Mouse (Mus musculus) spleen, adult 2 months (tissue): Measurements from ENCODE around the gene Faf1. TPM values are rescaled to one million over a fixed set of nuclear protein-coding genes. Genes with fewer than 3 reads are reported as not detected.

Source experiments
- DNase-seq, 2 experiments: peaks; one replicate each; pipeline versions ENCODE4 v3.0.0 to v3.0.0-alpha.2; 2012 to 2021; ENCODE audit warnings: low spot score in 2 of 2, low read depth in 1 of 2
- H3K27ac ChIP-seq: fragments of 200-500 bp; 2 replicates; pipeline ENCODE4 v1.5.1; 2012; ENCODE audit warnings: low read length, inconsistent platforms; ENCODE audit not compliant: insufficient read depth
- H3K27me3 ChIP-seq: fragments of 200-500 bp; 2 replicates; pipeline ENCODE4 v1.6.1; 2012; ENCODE audit warnings: mild to moderate bottlenecking, moderate library complexity, low read length, inconsistent platforms; ENCODE audit not compliant: control insufficient read depth, insufficient read depth
- H3K36me3 ChIP-seq: fragments of 200-500 bp; 2 replicates; pipeline ENCODE4 v1.6.1; 2012; ENCODE audit warnings: mild to moderate bottlenecking, low read length, inconsistent platforms; ENCODE audit not compliant: control insufficient read depth, insufficient read depth
- H3K4me1 ChIP-seq: fragments of 200-500 bp; 2 replicates; pipeline ENCODE4 v1.6.1; 2011; ENCODE audit warnings: inconsistent platforms; ENCODE audit not compliant: control insufficient read depth, insufficient read depth, insufficient read length
- H3K4me3 ChIP-seq: fragments of 200-500 bp; 2 replicates; pipeline ENCODE4 v1.5.1; 2011; ENCODE audit warnings: mild to moderate bottlenecking, inconsistent platforms; ENCODE audit not compliant: insufficient read depth, insufficient read length; ENCODE audit errors: extremely low read depth
- CTCF ChIP-seq: fragments of 200-500 bp; IDR thresholded peaks from 2 replicates; pipeline ENCODE4 v1.5.1; 2011; ENCODE audit warnings: mild to moderate bottlenecking, inconsistent platforms; ENCODE audit not compliant: insufficient read depth, insufficient read length, insufficient replicate concordance; ENCODE audit errors: extremely low read depth
- POLR2A ChIP-seq: fragments of 200-500 bp; IDR thresholded peaks from 2 replicates; pipeline ENCODE4 v1.6.1; 2011; ENCODE audit warnings: low read depth, low read length, inconsistent platforms
- WGBS: fragments of 180-500 bp; shearing (Covaris S2); methylation state at CpG from one replicate; pipeline ENCODE4 v1.1.7; 2018; 5-methylcytosine and 5-hydroxymethylcytosine counted together
- polyA plus RNA-seq: library from polyadenylated mRNA; depleted of rRNA; stranded (reverse); fragments of >200 nt; gene quantifications from 2 replicates; pipeline ENCODE4 v1.2.3, GENCODE M21; 2012

Gene Faf1
- polyA plus RNA-seq, 1 experiment = 3.5 TPM

GRCm38 (mm10) chr4:109939291-109939690 is 262.9 kb downstream of the Faf1 start:
- Histone ChIP-seq H3K4me3 (no peak overlapping the region), H3K4me1 (no peaks in the 10 kb centered on the region), H3K27ac (no peak overlapping the region), H3K27me3 (no peaks in the 10 kb centered on the region), H3K36me3 (no peaks in the 10 kb centered on the region; the same call in 1 of the 2 replicates)
- TF ChIP-seq CTCF (no peak), POLR2A (no peak)
- DNase-seq = no peak

GRCm38 (mm10) chr4:109945554-109945953 is 269.2 kb downstream of the Faf1 start:
- DNase-seq = no peak
- 95% methylated on average over 1 of the region's 1 CpGs for WGBS
- Histone ChIP-seq H3K4me1 (no peaks in the 10 kb centered on the region), H3K4me3 (no peak overlapping the region), H3K27me3 (no peaks in the 10 kb centered on the region), H3K27ac (no peak overlapping the region), H3K36me3 (no peaks in the 10 kb centered on the region)
- TF ChIP-seq CTCF = no peak
- TF ChIP-seq POLR2A = no peak

GRCm38 (mm10) chr4:109949307-109949706 is 272.9 kb downstream of the Faf1 start:
- Histone ChIP-seq H3K27ac (no peak overlapping the region), H3K36me3 (no peaks in the 10 kb centered on the region), H3K4me1 (no peaks in the 10 kb centered on the region), H3K4me3 (no peak overlapping the region), H3K27me3 (no peaks in the 10 kb centered on the region)
- DNase-seq = no peak
- 92% methylated on average over 3 of the region's 3 CpGs for WGBS
- TF ChIP-seq CTCF (no peak), POLR2A (no peak)

- Histone ChIP-seq H3K4me3 (no peak overlapping the region), H3K36me3 (no peaks in the 10 kb centered on the region), H3K4me1 (no peaks in the 10 kb centered on the region), H3K27me3 (no peaks in the 10 kb centered on the region), H3K27ac (no peak overlapping the region)
- 89% methylated on average over 1 of the region's 1 CpGs for WGBS
- DNase-seq = no peak
- TF ChIP-seq POLR2A = no peak
- no peak for TF ChIP-seq CTCF
Observed at GRCm38 (mm10) chr4:109953509-109953908, 277.1 kb downstream of the Faf1 start.

DNA sequence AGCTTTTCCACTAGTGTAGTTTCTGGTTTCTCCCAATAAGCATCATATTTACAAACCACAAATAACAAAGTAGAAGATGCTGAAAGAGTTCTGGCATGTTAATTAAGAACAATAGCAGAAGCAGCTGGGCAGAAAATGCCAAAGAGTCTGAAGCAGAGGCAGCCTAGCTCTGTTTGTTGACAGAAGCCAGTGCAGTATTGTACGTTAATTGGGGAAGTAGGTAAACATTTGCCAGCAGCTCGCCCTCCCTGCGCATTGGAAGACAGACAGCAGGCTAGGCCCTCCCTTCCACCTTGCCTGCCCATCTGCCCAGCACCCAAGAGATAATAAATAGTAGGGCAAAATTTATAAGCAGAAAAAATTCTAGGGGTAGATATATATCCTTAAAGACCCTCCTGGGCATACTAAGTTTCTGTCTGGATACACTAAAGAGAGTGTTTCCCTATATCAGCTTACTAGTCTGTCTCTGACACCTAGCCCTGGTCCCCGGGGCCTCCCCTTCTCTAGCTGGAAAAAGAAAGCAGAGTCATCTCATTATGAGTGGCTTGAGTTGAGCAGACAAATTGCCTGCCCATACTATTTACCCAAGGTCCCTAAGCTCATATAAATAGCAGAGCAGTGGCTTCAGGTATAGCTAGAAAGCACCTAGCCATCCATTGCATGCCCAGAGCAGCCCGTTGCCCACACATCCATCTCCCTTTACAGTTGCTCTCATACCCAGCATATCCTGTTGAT is 284.0 kb downstream of the Faf1 start:
- H3K27ac ChIP-seq = no peak overlapping the region
- DNase-seq = no peak
- no peak overlapping the region for H3K4me3 ChIP-seq
- 93% methylated on average over 5 of the region's 5 CpGs for WGBS
- H3K36me3 ChIP-seq = peaks cover 1% of the 10 kb centered on the region; the same call in 1 of the 2 replicates
- TF ChIP-seq POLR2A = no peak
- no peak for TF ChIP-seq CTCF
- no peaks in the 10 kb centered on the region for H3K27me3 ChIP-seq
- no peaks in the 10 kb centered on the region for H3K4me1 ChIP-seq

DNA sequence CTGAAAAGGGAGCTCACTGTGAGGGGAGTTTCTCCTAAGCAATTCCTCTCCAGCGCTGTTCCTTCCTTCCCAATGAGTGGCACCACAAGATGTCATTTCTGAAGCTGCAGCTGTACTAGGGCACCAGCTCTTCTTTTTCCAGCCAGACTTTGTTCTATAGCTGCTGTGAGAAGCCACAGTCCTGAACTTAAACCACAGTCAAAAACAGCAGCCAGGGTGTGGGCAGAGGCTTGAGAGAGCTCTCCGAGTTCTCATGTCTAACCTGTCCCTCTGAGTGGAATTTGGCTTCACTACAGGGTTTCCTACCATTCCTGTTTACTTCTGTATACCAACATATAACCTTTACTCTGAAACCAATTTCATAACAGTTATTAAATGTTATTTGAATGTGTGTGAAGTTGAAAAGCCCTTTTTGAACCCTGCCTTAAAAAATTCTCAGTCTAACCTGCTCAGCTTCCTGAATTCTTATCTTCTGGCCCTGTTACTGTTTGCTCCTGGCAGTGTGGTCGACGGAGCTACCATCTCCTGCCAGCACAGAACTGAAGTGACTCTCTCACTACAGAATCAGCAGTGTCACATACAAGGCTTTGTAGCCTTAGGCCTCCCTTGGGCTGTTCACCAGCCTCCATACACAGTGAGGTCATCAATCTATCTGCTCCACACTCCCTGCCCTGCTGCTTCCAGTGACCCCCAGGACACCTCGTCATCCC is 287.3 kb downstream of the Faf1 start:
- Histone ChIP-seq H3K36me3 (peaks cover 1% of the 10 kb centered on the region; the same call in 1 of the 2 replicates), H3K4me1 (no peaks in the 10 kb centered on the region), H3K4me3 (no peak overlapping the region), H3K27ac (no peak overlapping the region), H3K27me3 (no peaks in the 10 kb centered on the region)
- no peak for DNase-seq
- TF ChIP-seq POLR2A (no peak), CTCF (no peak)
- WGBS = 84% methylated on average over 5 of the region's 5 CpGs

GRCm38 (mm10) chr4:109969561-109969960 is 293.2 kb downstream of the Faf1 start:
- Histone ChIP-seq H3K27me3 (peaks cover 7% of the 10 kb centered on the region; the same call in 1 of the 2 replicates), H3K4me1 (no peaks in the 10 kb centered on the region), H3K36me3 (no peaks in the 10 kb centered on the region), H3K27ac (no peak overlapping the region), H3K4me3 (no peak overlapping the region)
- 85% methylated on average over 5 of the region's 5 CpGs for WGBS
- TF ChIP-seq POLR2A = no peak
- TF ChIP-seq CTCF = no peak
- no peak for DNase-seq
